Mouse (Mus musculus) ovary, postnatal 14 days (tissue): ENCODE results near the gene Adra2c.

Experiments used
- DNase-seq: peaks from one replicate; pipeline ENCODE4 v3.0.0; 2022; ENCODE audit warnings: low spot score

The Adra2c gene

GRCm38 (mm10) chr5:35278019-35278418 is at the start of gene Adra2c:
Gene Adra2c (plus strand): TSS chr5:35278319.
- DNase-seq = no peak

- no peak for DNase-seq
These were observed 45.0 kb upstream of the Adra2c start for GRCm38 (mm10) chr5:35233142-35233541.

GRCm38 (mm10) chr5:35237757-35238156 is 40.4 kb upstream of the Adra2c start:
- DNase-seq = no peak

- no peak for DNase-seq
These were observed 39.5 kb upstream of the Adra2c start for GRCm38 (mm10) chr5:35238627-35239026.

- no peak for DNase-seq
These were observed 36.6 kb upstream of the Adra2c start for GRCm38 (mm10) chr5:35241556-35241955.

GRCm38 (mm10) chr5:35244204-35244603 is 33.9 kb upstream of the Adra2c start:
- DNase-seq = no peak

- DNase-seq = no peak
These were observed 32.4 kb upstream of the Adra2c start for GRCm38 (mm10) chr5:35245555-35246273.

GRCm38 (mm10) chr5:35254964-35255716 is 23.0 kb upstream of the Adra2c start:
- no peak for DNase-seq

GRCm38 (mm10) chr5:35263716-35264115 is 14.4 kb upstream of the Adra2c start:
- no peak for DNase-seq

- DNase-seq = no peak
These were observed 10.6 kb upstream of the Adra2c start for GRCm38 (mm10) chr5:35267486-35267885.

- no peak for DNase-seq
These were observed 2.8 kb upstream of the Adra2c start for GRCm38 (mm10) chr5:35275356-35275755.

- peak; percentile 31 for DNase-seq
These were observed 899 bp downstream of the Adra2c start for GRCm38 (mm10) chr5:35278741-35279695.

GRCm38 (mm10) chr5:35279696-35280001 is 1.5 kb downstream of the Adra2c start:
- no peak for DNase-seq

- DNase-seq = peak; percentile 9
These were observed 2.1 kb downstream of the Adra2c start for GRCm38 (mm10) chr5:35280002-35280782.

GRCm38 (mm10) chr5:35280783-35281165 is 2.7 kb downstream of the Adra2c start:
- DNase-seq = no peak

GRCm38 (mm10) chr5:35285281-35285680 is 7.2 kb downstream of the Adra2c start:
- no peak for DNase-seq

GRCm38 (mm10) chr5:35286190-35286589 is 8.1 kb downstream of the Adra2c start:
- DNase-seq = no peak

- DNase-seq = peak; percentile 23
These were observed 21.5 kb downstream of the Adra2c start for GRCm38 (mm10) chr5:35299621-35300020.

- no peak for DNase-seq
These were observed 26.1 kb downstream of the Adra2c start for GRCm38 (mm10) chr5:35304191-35304590.

GRCm38 (mm10) chr5:35305332-35305731 is 27.2 kb downstream of the Adra2c start:
- DNase-seq = no peak

GRCm38 (mm10) chr5:35306692-35307091 is 28.6 kb downstream of the Adra2c start:
- DNase-seq = no peak

GRCm38 (mm10) chr5:35309853-35310252 is 31.7 kb downstream of the Adra2c start:
- no peak for DNase-seq
